Mouse (Mus musculus): ENCODE data around the gene Mtmr4. TPM values are rescaled to one million over a fixed set of nuclear protein-coding genes. Genes with fewer than 3 reads are reported as not detected.

The Mtmr4 gene
- polyA plus RNA-seq, 1 experiment from 2014 or later: 25.7 TPM

GRCm38 (mm10) chr11:87597061-87597460 is 5.1 kb downstream of the Mtmr4 start:
- no peaks in the 10 kb centered on the region for H3K9me3 ChIP-seq (replicated peaks)
- H3K9ac ChIP-seq: no peak overlapping the region
- H3K27ac ChIP-seq (replicated peaks): no peak overlapping the region
- H3K4me1 ChIP-seq: peaks cover 41% of the 10 kb centered on the region
- no peak for ATAC-seq (ENCODE audit: insufficient number of reproducible peaks, low FRiP score, low TSS enrichment, low read depth)
- H3K4me2 ChIP-seq (replicated peaks): no peak overlapping the region
- peaks cover 54% of the 10 kb centered on the region for H3K36me3 ChIP-seq
- H3K27me3 ChIP-seq: no peaks in the 10 kb centered on the region
- no peak overlapping the region for H3K4me3 ChIP-seq (replicated peaks)

DNA sequence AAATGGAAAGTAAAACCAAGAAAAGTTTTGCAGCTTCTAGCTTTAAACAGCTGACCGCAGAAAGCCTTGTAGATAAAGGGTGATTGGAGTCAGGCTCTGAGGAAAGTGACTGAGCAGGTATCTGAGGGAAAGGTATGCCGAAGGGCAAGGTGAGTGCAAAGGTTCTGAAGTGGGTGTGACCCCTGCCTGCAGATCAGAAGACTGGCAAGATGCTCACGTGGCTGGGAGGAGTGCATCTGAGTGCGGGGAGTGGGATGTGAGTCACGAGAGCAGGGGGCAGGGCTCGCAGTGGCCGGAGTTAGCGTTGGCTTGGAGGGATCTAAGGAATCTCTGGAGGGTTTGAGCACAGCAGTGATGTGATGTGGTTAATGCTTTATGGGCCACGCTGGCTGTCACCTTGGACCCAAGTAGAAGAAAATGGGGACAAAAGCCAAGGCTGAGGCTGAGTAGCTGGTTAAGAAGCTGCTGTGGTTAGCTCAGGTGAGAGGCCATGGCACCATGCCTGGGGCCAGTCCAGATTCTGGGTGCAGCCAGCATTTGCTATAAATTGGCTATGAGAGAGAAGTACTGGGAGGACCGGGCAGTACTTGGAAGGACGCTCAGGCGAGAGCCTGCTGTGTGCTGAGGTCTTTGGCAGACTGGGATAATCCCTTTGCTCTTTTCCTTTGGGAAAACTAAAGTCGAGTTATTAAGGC is 7.6 kb downstream of the Mtmr4 start:
- Histone ChIP-seq H3K9ac (no peak overlapping the region), H3K4me2 (replicated peaks) (no peak overlapping the region), H3K36me3 (peaks cover 73% of the 10 kb centered on the region), H3K4me1 (peaks cover 22% of the 10 kb centered on the region), H3K9me3 (replicated peaks) (no peaks in the 10 kb centered on the region), H3K27me3 (no peaks in the 10 kb centered on the region), H3K4me3 (replicated peaks) (no peak overlapping the region), H3K27ac (replicated peaks) (no peak overlapping the region)
- no peak for ATAC-seq (ENCODE audit: insufficient number of reproducible peaks, low FRiP score, low TSS enrichment, low read depth)
- 88% methylated on average over 13 of the region's 13 CpGs for WGBS

DNA sequence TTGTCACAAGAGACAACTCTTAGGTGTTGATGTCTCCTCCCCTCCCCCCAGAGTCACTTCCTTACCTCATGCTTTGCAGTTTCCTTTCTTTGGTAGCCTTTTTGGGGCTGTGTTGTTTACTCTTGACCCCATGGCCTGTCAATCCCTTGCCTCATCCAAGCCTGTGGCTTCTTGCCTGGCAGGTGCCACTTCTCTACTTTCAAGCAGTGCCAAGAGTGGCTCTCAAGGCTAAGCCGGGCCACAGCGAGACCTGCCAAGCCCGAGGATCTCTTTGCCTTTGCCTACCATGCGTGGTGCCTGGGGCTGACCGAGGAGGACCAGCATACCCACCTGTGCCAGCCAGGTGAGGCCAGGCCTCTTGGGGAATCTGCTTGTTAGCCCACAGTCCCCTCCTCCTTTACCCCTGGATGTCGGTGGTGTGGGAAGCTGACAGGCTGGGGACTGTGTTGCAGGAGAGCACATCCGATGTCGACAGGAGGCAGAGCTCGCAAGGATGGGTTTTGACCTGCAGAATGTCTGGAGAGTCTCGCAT is 8.4 kb downstream of the Mtmr4 start:
- Histone ChIP-seq H3K9me3 (replicated peaks) (no peaks in the 10 kb centered on the region), H3K4me2 (replicated peaks) (no peak overlapping the region), H3K9ac (no peak overlapping the region), H3K27ac (replicated peaks) (no peak overlapping the region), H3K36me3 (peaks cover 81% of the 10 kb centered on the region), H3K27me3 (no peaks in the 10 kb centered on the region), H3K4me1 (peaks cover 15% of the 10 kb centered on the region), H3K4me3 (replicated peaks) (no peak overlapping the region)
- ATAC-seq (ENCODE audit: insufficient number of reproducible peaks, low FRiP score, low TSS enrichment, low read depth): no peak
- 79% methylated on average over 10 of the region's 10 CpGs for WGBS

GRCm38 (mm10) chr11:87602234-87602633 is 10.3 kb downstream of the Mtmr4 start:
- H3K4me2 ChIP-seq (replicated peaks): no peak overlapping the region
- no peaks in the 10 kb centered on the region for H3K4me1 ChIP-seq
- H3K4me3 ChIP-seq (replicated peaks): no peak overlapping the region
- no peak overlapping the region for H3K9ac ChIP-seq
- H3K27ac ChIP-seq (replicated peaks): no peak overlapping the region
- peaks cover 98% of the 10 kb centered on the region for H3K36me3 ChIP-seq
- no peak for ATAC-seq (ENCODE audit: insufficient number of reproducible peaks, low FRiP score, low TSS enrichment, low read depth)
- 91% methylated on average over 9 of the region's 9 CpGs for WGBS
- no peaks in the 10 kb centered on the region for H3K27me3 ChIP-seq
- no peaks in the 10 kb centered on the region for H3K9me3 ChIP-seq (replicated peaks)

GRCm38 (mm10) chr11:87603571-87603970 is 11.6 kb downstream of the Mtmr4 start:
- WGBS: 93% methylated on average over 2 of the region's 2 CpGs
- Histone ChIP-seq H3K4me1 (no peaks in the 10 kb centered on the region), H3K4me3 (replicated peaks) (no peak overlapping the region), H3K36me3 (peaks cover 98% of the 10 kb centered on the region), H3K9ac (no peak overlapping the region), H3K27me3 (no peaks in the 10 kb centered on the region), H3K9me3 (replicated peaks) (no peaks in the 10 kb centered on the region), H3K27ac (replicated peaks) (no peak overlapping the region), H3K4me2 (replicated peaks) (no peak overlapping the region)
- ATAC-seq (ENCODE audit: insufficient number of reproducible peaks, low FRiP score, low TSS enrichment, low read depth): no peak

DNA sequence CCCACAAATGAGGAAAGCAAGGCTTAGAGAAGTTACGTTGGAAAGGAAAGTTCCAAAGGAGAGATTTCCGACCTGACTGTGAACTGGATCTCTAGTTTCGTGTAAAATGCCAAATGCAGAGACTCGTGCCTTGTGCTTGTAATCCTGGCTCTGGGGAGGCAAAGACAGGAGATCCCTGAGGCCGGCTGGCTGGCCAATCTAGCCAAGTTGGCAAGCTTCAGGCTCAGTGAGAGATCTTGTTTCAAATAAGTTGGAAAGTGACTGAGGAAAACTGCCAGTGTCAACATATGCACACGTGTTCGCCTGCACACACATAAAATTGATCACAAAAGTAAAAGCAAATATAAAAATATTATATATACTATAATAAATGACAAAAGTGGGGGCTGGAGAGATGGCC is 17.3 kb downstream of the Mtmr4 start:
- no peaks in the 10 kb centered on the region for H3K4me1 ChIP-seq
- H3K36me3 ChIP-seq: peaks cover 92% of the 10 kb centered on the region
- H3K4me2 ChIP-seq (replicated peaks): no peak overlapping the region
- no peaks in the 10 kb centered on the region for H3K27me3 ChIP-seq
- no peak overlapping the region for H3K27ac ChIP-seq (replicated peaks)
- 79% methylated on average over 7 of the region's 7 CpGs for WGBS
- H3K9me3 ChIP-seq (replicated peaks): no peaks in the 10 kb centered on the region
- H3K9ac ChIP-seq: no peak overlapping the region
- no peak overlapping the region for H3K4me3 ChIP-seq (replicated peaks)
- no peak for ATAC-seq (ENCODE audit: insufficient number of reproducible peaks, low FRiP score, low TSS enrichment, low read depth)

GRCm38 (mm10) chr11:87611547-87611946 is 19.6 kb downstream of the Mtmr4 start:
- H3K36me3 ChIP-seq: peaks cover 90% of the 10 kb centered on the region
- H3K4me1 ChIP-seq: no peaks in the 10 kb centered on the region
- no peak overlapping the region for H3K4me2 ChIP-seq (replicated peaks)
- 86% methylated on average over 9 of the region's 9 CpGs for WGBS
- no peak for ATAC-seq (ENCODE audit: insufficient number of reproducible peaks, low FRiP score, low TSS enrichment, low read depth)
- H3K27me3 ChIP-seq: no peaks in the 10 kb centered on the region
- no peak overlapping the region for H3K9ac ChIP-seq
- no peak overlapping the region for H3K27ac ChIP-seq (replicated peaks)
- no peaks in the 10 kb centered on the region for H3K9me3 ChIP-seq (replicated peaks)
- no peak overlapping the region for H3K4me3 ChIP-seq (replicated peaks)

DNA sequence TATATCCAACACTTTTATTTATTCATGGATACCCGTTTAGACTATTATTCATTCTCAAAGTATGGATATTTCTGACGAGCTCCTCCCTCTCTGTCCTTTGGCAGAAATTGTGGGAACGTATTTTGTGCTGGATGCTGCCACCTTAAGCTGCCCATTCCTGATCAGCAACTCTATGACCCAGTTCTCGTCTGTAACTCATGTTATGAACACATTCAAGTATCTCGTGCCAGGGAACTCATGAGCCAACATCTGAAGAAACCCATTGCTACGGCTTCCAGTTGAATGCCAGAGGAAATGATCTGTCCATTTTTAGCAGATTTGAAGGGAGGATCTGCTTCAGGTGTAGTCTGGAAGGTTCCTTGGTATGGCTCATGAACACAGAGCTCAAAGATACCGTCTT is 22.0 kb downstream of the Mtmr4 start:
- Histone ChIP-seq H3K9me3 (replicated peaks) (no peaks in the 10 kb centered on the region), H3K36me3 (peaks cover 85% of the 10 kb centered on the region), H3K4me3 (replicated peaks) (no peak overlapping the region), H3K9ac (no peak overlapping the region), H3K27me3 (no peaks in the 10 kb centered on the region), H3K4me1 (no peaks in the 10 kb centered on the region), H3K4me2 (replicated peaks) (no peak overlapping the region), H3K27ac (replicated peaks) (no peak overlapping the region)
- 87% methylated on average over 7 of the region's 7 CpGs for WGBS
- no peak for ATAC-seq (ENCODE audit: insufficient number of reproducible peaks, low FRiP score, low TSS enrichment, low read depth)

- Histone ChIP-seq H3K27me3 (no peaks in the 10 kb centered on the region), H3K9ac (no peak overlapping the region), H3K27ac (replicated peaks) (no peak overlapping the region), H3K9me3 (replicated peaks) (no peaks in the 10 kb centered on the region), H3K36me3 (peaks cover 74% of the 10 kb centered on the region), H3K4me2 (replicated peaks) (no peak overlapping the region), H3K4me3 (replicated peaks) (no peak overlapping the region), H3K4me1 (no peaks in the 10 kb centered on the region)
- WGBS: 92% methylated on average over 5 of the region's 5 CpGs
- no peak for ATAC-seq (ENCODE audit: insufficient number of reproducible peaks, low FRiP score, low TSS enrichment, low read depth)
Measured at GRCm38 (mm10) chr11:87615551-87615950, 23.6 kb downstream of the Mtmr4 start.

GRCm38 (mm10) chr11:87615952-87616351 is 24.0 kb downstream of the Mtmr4 start:
- no peak for ATAC-seq (ENCODE audit: insufficient number of reproducible peaks, low FRiP score, low TSS enrichment, low read depth)

GRCm38 (mm10) chr11:87616790-87617474 is 25.0 kb downstream of the Mtmr4 start, which contains the start of gene Hsf5:
Gene Hsf5 (plus strand): TSS chr11:87617164.
- H3K36me3 ChIP-seq: peaks cover 61% of the 10 kb centered on the region
- H3K27ac ChIP-seq (replicated peaks): no peak within 1 kb of the TSS
- no peak within 1 kb of the TSS for H3K9ac ChIP-seq
- H3K4me2 ChIP-seq (replicated peaks): no peak within 1 kb of the TSS
- no peaks in the 10 kb centered on the region for H3K27me3 ChIP-seq
- no peaks in the 10 kb centered on the region for H3K9me3 ChIP-seq (replicated peaks)
- no peaks in the 10 kb centered on the region for H3K4me1 ChIP-seq
- H3K4me3 ChIP-seq (replicated peaks): no peak within 1 kb of the TSS
- WGBS: 89% methylated on average over 62 of the region's 69 CpGs
- ATAC-seq (ENCODE audit: insufficient number of reproducible peaks, low FRiP score, low TSS enrichment, low read depth): no peak; the same call in 1 of the 2 replicates

More at GRCm38 (mm10) chr11:87615952-87616351, 24.0 kb downstream of the Mtmr4 start:
- 95% methylated on average over 2 of the region's 2 CpGs for WGBS
- H3K36me3 ChIP-seq: peaks cover 70% of the 10 kb centered on the region
- no peaks in the 10 kb centered on the region for H3K4me1 ChIP-seq
- H3K27ac ChIP-seq (replicated peaks): no peak overlapping the region
- no peak overlapping the region for H3K4me2 ChIP-seq (replicated peaks)
- H3K4me3 ChIP-seq (replicated peaks): no peak overlapping the region
- H3K27me3 ChIP-seq: no peaks in the 10 kb centered on the region
- no peaks in the 10 kb centered on the region for H3K9me3 ChIP-seq (replicated peaks)
- no peak overlapping the region for H3K9ac ChIP-seq

Data from embryonic facial prominence, embryonic 15.5 days (tissue).